In the genomic region with DNA sequence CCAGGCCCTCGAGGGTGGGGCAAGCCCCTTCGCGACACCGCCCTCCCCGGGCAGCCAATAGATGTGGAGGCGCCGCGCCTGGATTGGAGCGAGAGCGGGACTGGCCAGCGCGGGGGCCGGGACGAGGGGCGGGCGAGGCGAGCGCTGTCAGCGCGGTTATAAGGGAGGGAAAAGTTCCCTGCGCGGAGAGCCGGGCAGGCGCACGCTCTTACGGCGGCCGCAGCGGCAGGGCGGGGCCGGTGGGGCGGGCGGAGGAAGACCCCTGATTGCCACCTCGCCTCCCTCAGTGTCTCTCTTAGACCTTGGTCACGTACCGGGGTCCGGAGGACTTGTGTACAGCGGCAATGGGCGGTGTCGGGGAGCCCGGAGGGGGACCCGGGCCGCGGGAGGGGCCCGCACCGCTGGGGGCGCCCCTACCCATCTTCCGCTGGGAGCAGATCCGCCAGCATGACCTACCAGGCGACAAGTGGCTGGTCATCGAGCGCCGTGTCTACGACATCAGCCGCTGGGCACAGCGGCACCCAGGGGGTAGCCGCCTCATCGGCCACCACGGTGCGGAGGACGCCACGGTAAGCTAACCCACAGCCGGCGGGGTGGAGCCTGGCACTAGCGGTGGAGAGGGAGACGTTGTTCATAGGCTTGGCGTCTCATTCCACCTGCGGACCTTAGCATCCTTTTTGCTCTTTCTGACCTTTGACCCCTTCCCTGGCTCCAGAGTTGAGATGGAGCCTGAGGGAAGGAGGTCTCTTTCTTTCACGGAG, we compare ENCODE assay signal across 8 mouse cellular contexts. TPM values are rescaled to one million over a fixed set of nuclear protein-coding genes. Genes with fewer than 3 reads are reported as not detected.
DNase-seq lines count a peak whose midpoint lies in the region; ATAC-seq lines count a peak whose summit lies in the region.

Fads3 (plus strand) TSS at position 182 of the 761 bp plus-strand sequence.

- peak; percentile 89 for DNase-seq in adrenal gland, adult 2 months
- peak; percentile 89 for DNase-seq in embryo, embryonic 11 days
- DNase-seq in gastrocnemius, postnatal 25 days = peak; percentile 86
- DNase-seq in induced T-regulatory cell, adult 2 months (ENCODE audit: low read depth) = peak; percentile 15
- peak; percentile 76 to 80 for DNase-seq in left cerebral cortex, postnatal 25 days (ENCODE audit: low spot score in 2 of 2)
- peak; percentile 76 for DNase-seq in right cerebral cortex, postnatal 14 days
- peak; percentile 84 to 86 for DNase-seq in urinary bladder, postnatal 4 days (ENCODE audit: low spot score in 2 of 2)

- peak; percentile 37 for ATAC-seq in megakaryocyte progenitor cell, adult 5-6 weeks (replicated peaks; ENCODE audit: poor library complexity)

- intact Hi-C loops in left cerebral cortex, postnatal 25 days (cut with DNase I) = loop anchor here (2.0 to 5.0 kb wide), 2 partner anchors 57 to 141 kb away; partner anchors contain the start of gene Fads1

RNA-seq across cellular contexts. Expression of gene Fads3, which starts in this region (rescaled TPM):
- total RNA-seq in adrenal gland, adult 2 months (2021) = 10 to 100 TPM; 13.3 to 17.6 TPM
- polyA plus RNA-seq in adrenal gland, adult 2 months (2012; rRNA removed) = 57.7 and 61.3 TPM in 2 replicates
- total RNA-seq in gastrocnemius, postnatal 25 days (2021) = 1 to 10 TPM; 3.1 to 7.2 TPM
- 10 to 100 TPM; 31.1 to 31.5 TPM for total RNA-seq in left cerebral cortex, postnatal 25 days (2021)
- total RNA-seq in megakaryocyte progenitor cell, adult 5-6 weeks (2015) = 1.4 and 2.1 TPM in 2 replicates
- 2.1 and 2.8 TPM in 2 replicates for total RNA-seq in megakaryocyte progenitor cell, adult 5-6 weeks (2017)

Comparison
In these comparisons a context has a peak if more than half of its experiments do, and no peak if none do; other contexts are left out.
1. Peak in every context shown above with its lines: DNase-seq and ATAC-seq.
2. DNase-seq: peak in every context shown above with its lines; median percentile 89 in adrenal gland, adult 2 months; 89 in embryo, embryonic 11 days; 86 in gastrocnemius, postnatal 25 days; 85 in urinary bladder, postnatal 4 days; 78 in left cerebral cortex, postnatal 25 days; 76 in right cerebral cortex, postnatal 14 days; 15 in induced T-regulatory cell, adult 2 months.